Mouse (Mus musculus) stomach, postnatal 0 days (tissue): Measurements from ENCODE around the gene Etfa.

Source experiments
- CTCF ChIP-seq: IDR thresholded peaks from 2 replicates; pipeline ENCODE4 v1.5.1; 2016; ENCODE audit warnings: antibody characterized with exemption, low read depth, mild to moderate bottlenecking, moderate library complexity
- EP300 ChIP-seq: optimal IDR thresholded peaks from 2 replicates; pipeline ENCODE3; 2016; ENCODE audit warnings: antibody characterized with exemption

GRCm38 (mm10) chr9:55478699-55479098 lies 33.3 kb downstream of the Etfa start:
- TF ChIP-seq EP300, result no peak
- TF ChIP-seq CTCF, result no peak
